Mouse (Mus musculus) myocyte (in vitro differentiated cells): ENCODE data around the gene Gm42669. TPM values are rescaled to one million over a fixed set of nuclear protein-coding genes. Genes with fewer than 3 reads are reported as not detected.

Experiments
- H3K27me3 ChIP-seq: one replicate; pipeline ENCODE4 v1.6.1; 2011; ENCODE audit not compliant: control insufficient read depth, insufficient read depth, insufficient read length
- H3K36me3 ChIP-seq: one replicate; pipeline ENCODE4 v1.6.1; 2011; ENCODE audit not compliant: control insufficient read depth, insufficient read depth
- H3K4me2 ChIP-seq: one replicate; pipeline ENCODE4 v1.6.1; 2011; ENCODE audit warnings: low read depth, control low read depth
- H3K4me3 ChIP-seq: one replicate; pipeline ENCODE4 v1.5.1; 2011; ENCODE audit warnings: mild to moderate bottlenecking, control low read depth, moderate library complexity
- H3K79me2 ChIP-seq: one replicate; pipeline ENCODE4 v1.6.1; 2011; ENCODE audit not compliant: control insufficient read depth, insufficient read depth
- H3ac ChIP-seq: one replicate; pipeline ENCODE4 v1.6.1; 2011; ENCODE audit not compliant: control insufficient read depth, insufficient read length
- CEBPB ChIP-seq: IDR thresholded peaks from 2 replicates; pipeline ENCODE4 v1.6.1; 2011; ENCODE audit warnings: mild to moderate bottlenecking, moderate library complexity; ENCODE audit not compliant: poor library complexity, insufficient read depth, severe bottlenecking
- E2F4 ChIP-seq: IDR thresholded peaks from one replicate; pipeline ENCODE4 v1.6.1; 2011; ENCODE audit warnings: mild to moderate bottlenecking, control low read depth, moderate library complexity; ENCODE audit not compliant: insufficient read depth
- MAX ChIP-seq: IDR thresholded peaks from one replicate; pipeline ENCODE4 v1.6.1; 2011; ENCODE audit warnings: low read depth, mild to moderate bottlenecking, control low read depth
- MYOD1 ChIP-seq, 3 experiments: IDR thresholded peaks; one replicate each; pipeline ENCODE4 v1.6.1; 2011; ENCODE audit warnings: control low read depth in 2 of 3, low read depth in 2 of 3, mild to moderate bottlenecking in 2 of 3, moderate library complexity in 1 of 3; ENCODE audit not compliant: insufficient read length in 2 of 3, control insufficient read depth in 1 of 3
- MYOG ChIP-seq, 3 experiments: IDR thresholded peaks; one replicate each; pipeline ENCODE4 v1.6.1; 2011; ENCODE audit warnings: control low read depth in 2 of 3, low read depth in 2 of 3, mild to moderate bottlenecking in 2 of 3; ENCODE audit not compliant: insufficient read length in 2 of 3, control insufficient read depth in 1 of 3, insufficient read depth in 1 of 3
- POLR2A ChIP-seq: IDR thresholded peaks from one replicate; pipeline ENCODE4 v1.6.1; 2011; ENCODE audit warnings: low read depth, mild to moderate bottlenecking, control low read depth, moderate library complexity; ENCODE audit not compliant: insufficient read length
- POLR2AphosphoS2 ChIP-seq: IDR thresholded peaks from one replicate; pipeline ENCODE4 v1.6.1; 2011; ENCODE audit warnings: low read depth, control low read depth; ENCODE audit not compliant: insufficient read length
- REST ChIP-seq: IDR thresholded peaks from one replicate; pipeline ENCODE4 v1.6.1; 2011; ENCODE audit warnings: mild to moderate bottlenecking, control low read depth, moderate library complexity; ENCODE audit not compliant: insufficient read depth, insufficient read length
- SRF ChIP-seq: IDR thresholded peaks from one replicate; pipeline ENCODE4 v1.6.1; 2011; ENCODE audit warnings: low read depth; ENCODE audit not compliant: control insufficient read depth, insufficient read length
- TCF12 ChIP-seq: IDR thresholded peaks from one replicate; pipeline ENCODE4 v1.6.1; 2011; ENCODE audit warnings: mild to moderate bottlenecking, control low read depth; ENCODE audit not compliant: poor library complexity, insufficient read depth, severe bottlenecking
- TCF3 ChIP-seq: IDR thresholded peaks from one replicate; pipeline ENCODE4 v1.6.1; 2011; ENCODE audit warnings: low read depth, control low read depth; ENCODE audit not compliant: insufficient read length
- USF1 ChIP-seq: IDR thresholded peaks from one replicate; pipeline ENCODE4 v1.6.1; 2011; ENCODE audit warnings: low read depth, mild to moderate bottlenecking, control low read depth, moderate library complexity
- polyA plus RNA-seq: library from polyadenylated mRNA; unstranded; fragments of >200 nt; fragmentation: generic; extraction: Trizol; gene quantifications from one replicate; pipeline ENCODE4 v1.2.1, GENCODE M21; 2012; ENCODE audit warnings: missing spikeins

Gm42669 gene
- polyA plus RNA-seq, 1 experiment: 0.02 TPM

DNA sequence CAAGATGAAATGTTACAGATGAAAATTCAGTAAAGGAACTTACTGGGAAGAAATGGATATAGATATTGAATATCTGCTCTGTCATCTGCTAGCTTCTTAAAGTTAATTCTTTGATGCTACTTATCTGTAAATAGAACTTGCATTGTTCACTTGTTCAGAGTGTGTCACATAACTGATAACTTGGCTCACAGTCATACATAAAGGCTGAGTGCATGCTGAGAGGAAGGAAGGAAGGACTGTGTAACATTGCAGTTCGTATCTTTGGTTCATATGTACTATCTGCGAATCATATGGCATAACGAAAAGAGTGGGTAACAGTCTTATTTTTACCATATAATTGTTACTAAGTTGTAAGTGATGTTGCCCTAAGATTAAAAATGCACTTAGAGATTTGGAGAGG is 113.9 kb downstream of the Gm42669 start:
- peaks cover 29% of the 10 kb centered on the region for H3K36me3 ChIP-seq

More for the DNA sequence above, 113.9 kb downstream of the Gm42669 start:
- TF ChIP-seq E2F4 (no peak), MYOG (IDR thresholded peaks at IDR 0.05; ENCODE audit: control insufficient read depth in 1 of 3, insufficient read depth in 1 of 3, insufficient read length in 2 of 3, low read depth in 2 of 3) (no peak), TCF12 (no peak), SRF (no peak), MAX (no peak), USF1 (no peak), TCF3 (no peak), POLR2A (no peak), CEBPB (no peak), POLR2AphosphoS2 (no peak), REST (no peak), MYOD1 (IDR thresholded peaks at IDR 0.05; ENCODE audit: control insufficient read depth in 1 of 3, insufficient read length in 2 of 3, low read depth in 2 of 3) (no peak)
- Histone ChIP-seq H3K79me2 (no peaks in the 10 kb centered on the region), H3K27me3 (no peaks in the 10 kb centered on the region), H3K4me2 (no peak overlapping the region), H3ac (no peak overlapping the region), H3K4me3 (no peak overlapping the region)

Other genes starting within 250 kb of the Gm42669 start
- 0.71 TPM for gene Tgfbr3, start 218.0 kb upstream of the Gm42669 start, polyA plus RNA-seq
- 0.95 TPM for gene Brdt, start 176.5 kb upstream of the Gm42669 start, polyA plus RNA-seq
- gene Ephx4, start 104.9 kb upstream of the Gm42669 start, polyA plus RNA-seq: not detected
- gene Lpcat2b, start 76.1 kb upstream of the Gm42669 start, polyA plus RNA-seq: not detected
- gene Btbd8, start 69.6 kb upstream of the Gm42669 start, polyA plus RNA-seq: 0.62 TPM
- not detected for gene 1700028K03Rik, start 27.1 kb downstream of the Gm42669 start, polyA plus RNA-seq
- gene Rpap2, start 89.8 kb downstream of the Gm42669 start, polyA plus RNA-seq: 9.7 TPM
- gene Glmn, start 90.3 kb downstream of the Gm42669 start, polyA plus RNA-seq: 2.7 TPM
- 0.78 TPM for gene Gfi1, start 218.4 kb downstream of the Gm42669 start, polyA plus RNA-seq